Mouse (Mus musculus) 3134 (cell line): Measurements from ENCODE around the gene Hsd17b7.

Experiments used
- DNase-seq: peaks from one replicate; pipeline ENCODE4 v3.0.0-alpha.2; 2011; ENCODE audit warnings: low spot score; ENCODE audit not compliant: insufficient read length; ENCODE audit errors: extremely low read depth

Hsd17b7 gene

GRCm38 (mm10) chr1:169946004-169946403 is 23.0 kb downstream of the Hsd17b7 start:
- DNase-seq, result no peak

GRCm38 (mm10) chr1:169939345-169939744 is 29.7 kb downstream of the Hsd17b7 start:
- no peak for DNase-seq

GRCm38 (mm10) chr1:169934005-169934725 is 34.9 kb downstream of the Hsd17b7 start:
- peak; percentile 14 for DNase-seq

- no peak for DNase-seq
Observed at GRCm38 (mm10) chr1:169932122-169932746, 36.8 kb downstream of the Hsd17b7 start.

GRCm38 (mm10) chr1:169931698-169932097 is 37.3 kb downstream of the Hsd17b7 start:
- no peak for DNase-seq

- peak; percentile 63 for DNase-seq
Observed at GRCm38 (mm10) chr1:169928454-169928971, 40.5 kb downstream of the Hsd17b7 start, which contains the start of gene Ccdc190. Gene Ccdc190 (plus strand): TSS chr1:169928648.

- no peak for DNase-seq
Observed at GRCm38 (mm10) chr1:169927753-169928369, 41.2 kb downstream of the Hsd17b7 start.

GRCm38 (mm10) chr1:169924567-169924966 is 44.5 kb downstream of the Hsd17b7 start:
- DNase-seq, result peak; percentile 42

GRCm38 (mm10) chr1:169921710-169922211 is 47.3 kb downstream of the Hsd17b7 start:
- DNase-seq, result no peak

GRCm38 (mm10) chr1:169919211-169919610 is 49.8 kb downstream of the Hsd17b7 start:
- DNase-seq, result peak; percentile 45

- peak; percentile 45 for DNase-seq
Observed at GRCm38 (mm10) chr1:169917998-169918397, 51.0 kb downstream of the Hsd17b7 start.

GRCm38 (mm10) chr1:169917115-169917796 is 51.8 kb downstream of the Hsd17b7 start:
- DNase-seq, result no peak

GRCm38 (mm10) chr1:169916659-169917058 is 52.4 kb downstream of the Hsd17b7 start:
- no peak for DNase-seq

GRCm38 (mm10) chr1:169911526-169911925 is 57.5 kb downstream of the Hsd17b7 start:
- no peak for DNase-seq

- no peak for DNase-seq
Observed at GRCm38 (mm10) chr1:169910751-169911150, 58.3 kb downstream of the Hsd17b7 start.

GRCm38 (mm10) chr1:169909659-169910058 is 59.4 kb downstream of the Hsd17b7 start:
- no peak for DNase-seq

GRCm38 (mm10) chr1:169909163-169909562 is 59.9 kb downstream of the Hsd17b7 start:
- DNase-seq, result no peak

GRCm38 (mm10) chr1:169900771-169901336 is 68.2 kb downstream of the Hsd17b7 start:
- no peak for DNase-seq
